Mouse (Mus musculus) stomach, embryonic 14.5 days (tissue): ENCODE results near the gene Hpse. TPM values are rescaled to one million over a fixed set of nuclear protein-coding genes. Genes with fewer than 3 reads are reported as not detected.
A peak's percentile ranks its signal among the peaks of the same experiment; 100 is the strongest.

Source experiments
- ATAC-seq: fragments of 200-750 bp; cut with Nextera tagmentation; 2 replicates; pipeline ENCODE4 v1.8.0; 2017; ENCODE audit warnings: low read depth, moderate TSS enrichment; ENCODE audit not compliant: insufficient number of reproducible peaks, insufficient read depth, low FRiP score
- H3K27ac ChIP-seq: fragments of 300-500 bp; sonication (generic); 2 replicates; pipeline ENCODE4 v1.5.1; 2014; ENCODE audit warnings: mild to moderate bottlenecking, low read length, moderate library complexity, mixed read lengths
- H3K27me3 ChIP-seq: fragments of 300-500 bp; sonication (generic); 2 replicates; pipeline ENCODE4 v1.6.1; 2014; ENCODE audit warnings: low read length, control low read depth, mixed read lengths; ENCODE audit not compliant: control insufficient read depth, insufficient read depth
- H3K36me3 ChIP-seq: fragments of 300-500 bp; sonication (generic); 2 replicates; pipeline ENCODE4 v1.6.1; 2014; ENCODE audit warnings: mild to moderate bottlenecking, control low read depth, low read length, moderate library complexity, mixed read lengths; ENCODE audit not compliant: control insufficient read depth, insufficient read depth
- H3K4me1 ChIP-seq: fragments of 300-500 bp; sonication (generic); 2 replicates; pipeline ENCODE4 v1.6.1; 2014; ENCODE audit warnings: low read length, control low read depth, mixed read lengths; ENCODE audit not compliant: control insufficient read depth, insufficient read depth
- H3K4me2 ChIP-seq: fragments of 300-500 bp; sonication (generic); replicated peaks from 2 replicates; pipeline ENCODE4 v1.6.1; 2014; ENCODE audit warnings: low read depth, low read length, control low read depth
- H3K4me3 ChIP-seq: fragments of 300-500 bp; sonication (generic); 2 replicates; pipeline ENCODE4 v1.5.1; 2014; ENCODE audit warnings: low read depth, low read length, control low read depth
- H3K9ac ChIP-seq: fragments of 300-500 bp; sonication (generic); replicated peaks from 2 replicates; pipeline ENCODE4 v1.6.1; 2014; ENCODE audit warnings: low read depth, mild to moderate bottlenecking, control low read depth, low read length, moderate library complexity, mixed read lengths
- H3K9me3 ChIP-seq: fragments of 300-500 bp; sonication (generic); 2 replicates; pipeline ENCODE4 v1.6.1; 2016; ENCODE audit warnings: low read depth, low read length, control low read depth; ENCODE audit not compliant: control insufficient read depth
- WGBS: fragments of 180-500 bp; shearing (Covaris S2); extraction: QIAGEN DNeasy Blood & Tissue Kit; methylation state at CpG from one replicate; pipeline ENCODE4 v1.1.7; 2014; 5-methylcytosine and 5-hydroxymethylcytosine counted together
- polyA plus RNA-seq: library from polyadenylated mRNA; unstranded; fragments of >200 nt; fragmentation: Nextera tagmentation; extraction: Ambion mirVana; gene quantifications from 2 replicates; pipeline ENCODE4 v1.2.1, GENCODE M21; 2014

Hpse gene
- polyA plus RNA-seq, 1 experiment from 2014 or later = 4.9 TPM

GRCm38 (mm10) chr5:100679911-100680541, 39.5 kb downstream of the Hpse start:
- WGBS = 70% methylated on average over 18 of the region's 18 CpGs
- H3K9me3 ChIP-seq = no peaks in the 10 kb centered on the region
- no peaks in the 10 kb centered on the region for H3K36me3 ChIP-seq
- no peaks in the 10 kb centered on the region for H3K4me1 ChIP-seq
- H3K9ac ChIP-seq = no peak overlapping the region
- no peak overlapping the region for H3K4me2 ChIP-seq
- H3K27me3 ChIP-seq = no peaks in the 10 kb centered on the region
- no peak for ATAC-seq
- no peak overlapping the region for H3K4me3 ChIP-seq
- no peak overlapping the region for H3K27ac ChIP-seq

- peaks cover 9% of the 10 kb centered on the region; the same call in 1 of the 2 replicates for H3K36me3 ChIP-seq
- peak within 1 kb of the TSS; percentile 71 for H3K4me2 ChIP-seq
- H3K4me1 ChIP-seq = peaks cover 13% of the 10 kb centered on the region; the same call in 1 of the 2 replicates
- no peaks in the 10 kb centered on the region for H3K9me3 ChIP-seq
- H3K27me3 ChIP-seq = no peaks in the 10 kb centered on the region
- peak within 1 kb of the TSS; percentile 80 for H3K4me3 ChIP-seq
- WGBS = 8% methylated on average over 17 of the region's 17 CpGs
- peak within 1 kb of the TSS; percentile 74 for H3K27ac ChIP-seq
- H3K9ac ChIP-seq = peak within 1 kb of the TSS; percentile 87
- peak; percentile 67; the same call in 1 of the 2 replicates for ATAC-seq
Observed at GRCm38 (mm10) chr5:100674711-100675376, 44.7 kb downstream of the Hpse start, which contains the start of gene Coq2. Gene Coq2 (minus strand): TSS chr5:100675140.

DNA sequence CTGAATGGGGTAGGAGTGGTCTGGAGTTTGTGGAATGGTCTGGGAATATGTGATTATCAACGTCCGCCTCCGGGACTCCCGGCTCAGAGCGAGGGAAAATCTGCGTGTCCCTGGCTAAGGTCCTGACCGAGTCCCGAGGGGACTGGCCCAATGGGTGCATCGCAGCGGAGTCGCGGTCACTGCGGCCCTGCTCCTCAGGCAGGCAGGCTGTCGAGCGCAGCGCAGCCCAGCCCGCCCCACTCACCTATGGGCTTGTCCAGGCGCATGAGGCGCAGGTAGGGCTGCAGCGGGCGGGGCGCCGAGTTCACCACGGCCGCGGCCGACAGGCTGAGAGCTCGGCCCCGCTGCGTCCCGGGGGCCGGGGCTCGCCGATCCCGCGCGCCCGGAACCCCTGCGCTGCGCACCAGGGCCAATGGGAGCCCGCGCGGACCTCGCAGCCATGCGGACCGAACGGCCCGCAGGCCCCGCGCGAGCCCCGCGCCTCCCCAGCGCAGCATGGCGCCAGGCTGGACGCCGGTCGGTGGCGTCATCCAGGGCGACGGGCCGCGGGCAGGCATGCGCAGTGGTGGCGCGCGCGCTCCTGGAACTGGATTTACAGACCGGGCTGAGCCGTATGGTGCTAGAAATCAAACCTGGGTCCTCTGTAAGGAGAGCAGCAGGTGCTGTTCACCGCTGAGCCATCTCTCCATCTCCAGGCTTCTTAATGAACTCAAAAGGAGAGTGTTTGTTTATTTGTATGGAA, 45.6 kb downstream of the Hpse start:
- ATAC-seq = peak; percentile 93

GRCm38 (mm10) chr5:100672403-100672802, 47.1 kb downstream of the Hpse start:
- H3K4me2 ChIP-seq = peak overlapping the region; percentile 71; the same call in 1 of the 2 replicates

More for the DNA sequence above, 45.6 kb downstream of the Hpse start:
- H3K36me3 ChIP-seq = peaks cover 10% of the 10 kb centered on the region; the same call in 1 of the 2 replicates
- H3K9ac ChIP-seq = peak overlapping the region; percentile 87
- H3K4me1 ChIP-seq = peaks cover 13% of the 10 kb centered on the region; the same call in 1 of the 2 replicates
- H3K27ac ChIP-seq = peak overlapping the region; percentile 74
- under 1% methylated on average over 71 of the region's 71 CpGs for WGBS
- peak overlapping the region; percentile 80 for H3K4me3 ChIP-seq
- peak overlapping the region; percentile 71 for H3K4me2 ChIP-seq
- no peaks in the 10 kb centered on the region for H3K9me3 ChIP-seq
- H3K27me3 ChIP-seq = no peaks in the 10 kb centered on the region

DNA sequence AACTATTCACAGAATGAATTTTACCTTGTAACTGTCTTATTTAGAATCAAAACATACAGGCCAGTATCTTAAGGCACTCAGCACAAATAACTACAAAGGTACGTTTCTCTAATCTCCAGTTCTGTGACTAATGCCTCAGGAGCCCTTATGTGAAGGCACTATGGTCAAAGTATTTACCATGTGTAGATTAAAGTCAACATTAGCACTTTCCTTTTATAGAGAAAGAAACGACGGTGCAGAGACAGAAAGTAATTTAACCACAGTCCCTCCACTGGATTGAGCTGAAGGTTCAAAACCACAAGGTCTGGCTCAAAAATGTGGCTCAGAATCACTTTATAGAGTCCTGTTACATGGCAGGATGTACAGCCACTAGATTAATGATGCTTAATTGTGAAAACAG, 47.6 kb downstream of the Hpse start:
- ATAC-seq = no peak
- Histone ChIP-seq H3K4me1 (peaks cover 13% of the 10 kb centered on the region; the same call in 1 of the 2 replicates), H3K9me3 (no peaks in the 10 kb centered on the region), H3K36me3 (peaks cover 10% of the 10 kb centered on the region; the same call in 1 of the 2 replicates), H3K9ac (no peak overlapping the region), H3K4me2 (0 out of 2 replicates have a peak overlapping the region, but pooled peaks have one; percentile 71), H3K4me3 (no peak overlapping the region), H3K27me3 (no peaks in the 10 kb centered on the region), H3K27ac (no peak overlapping the region)
- 62% methylated on average over 3 of the region's 3 CpGs for WGBS

More at GRCm38 (mm10) chr5:100672403-100672802, 47.1 kb downstream of the Hpse start:
- Histone ChIP-seq H3K9me3 (no peaks in the 10 kb centered on the region), H3K9ac (no peak overlapping the region), H3K4me1 (peaks cover 13% of the 10 kb centered on the region; the same call in 1 of the 2 replicates), H3K36me3 (peaks cover 10% of the 10 kb centered on the region; the same call in 1 of the 2 replicates), H3K4me3 (no peak overlapping the region), H3K27me3 (no peaks in the 10 kb centered on the region), H3K27ac (no peak overlapping the region)
- no peak for ATAC-seq
- WGBS = 69% methylated on average over 4 of the region's 4 CpGs

DNA sequence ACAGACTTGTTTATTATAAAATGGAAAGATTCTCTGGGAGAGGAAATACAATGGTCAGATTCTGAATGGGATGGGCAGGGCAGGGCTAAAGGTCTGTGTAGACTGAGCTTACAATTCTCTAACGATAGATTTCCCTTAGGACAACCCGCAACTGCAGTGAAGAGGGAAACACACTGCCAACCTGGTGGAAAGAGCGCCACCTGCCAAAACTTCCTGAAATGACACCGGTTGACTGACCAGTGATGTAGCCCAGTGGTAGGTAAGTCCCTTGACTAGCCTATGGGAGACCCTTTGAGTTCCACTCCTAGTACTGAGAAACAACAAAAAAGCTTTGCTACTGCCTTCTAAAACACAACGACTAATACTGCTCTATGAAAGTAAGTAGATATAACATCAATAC, 48.1 kb downstream of the Hpse start:
- Histone ChIP-seq H3K9me3 (no peaks in the 10 kb centered on the region), H3K4me1 (peaks cover 13% of the 10 kb centered on the region; the same call in 1 of the 2 replicates), H3K4me3 (no peak overlapping the region), H3K9ac (no peak overlapping the region), H3K4me2 (no peak overlapping the region), H3K27me3 (no peaks in the 10 kb centered on the region), H3K27ac (no peak overlapping the region), H3K36me3 (peaks cover 12% of the 10 kb centered on the region; the same call in 1 of the 2 replicates)
- no peak for ATAC-seq
- WGBS = 26% methylated on average over 5 of the region's 5 CpGs

- Histone ChIP-seq H3K4me3 (no peak overlapping the region), H3K9me3 (no peaks in the 10 kb centered on the region), H3K9ac (no peak overlapping the region), H3K27me3 (no peaks in the 10 kb centered on the region), H3K36me3 (peaks cover 31% of the 10 kb centered on the region), H3K4me2 (no peak overlapping the region), H3K27ac (no peak overlapping the region), H3K4me1 (no peaks in the 10 kb centered on the region)
- WGBS = 88% methylated on average over 1 of the region's 1 CpGs
- ATAC-seq = no peak
Observed at GRCm38 (mm10) chr5:100666965-100667364, 52.6 kb downstream of the Hpse start.

DNA sequence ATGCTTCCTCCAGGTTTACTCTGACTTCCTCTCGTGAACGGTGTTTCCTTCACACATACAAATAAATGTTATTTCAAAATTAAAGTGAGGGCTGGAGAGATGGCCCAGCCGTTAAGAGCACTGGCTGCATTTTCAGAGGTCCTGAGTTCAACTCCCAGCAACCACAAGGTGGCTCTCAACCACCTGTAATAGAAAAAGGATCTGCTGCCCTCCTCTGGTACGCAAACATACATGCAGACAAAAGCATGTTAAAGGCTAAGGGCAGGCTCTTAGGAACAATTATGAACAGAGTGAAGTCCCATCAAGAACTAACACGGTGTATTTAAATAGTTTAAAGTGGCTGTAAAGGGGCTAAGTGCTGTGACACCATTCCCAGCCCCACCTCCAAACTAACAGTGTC, 55.7 kb downstream of the Hpse start:
- Histone ChIP-seq H3K4me2 (no peak overlapping the region), H3K27ac (no peak overlapping the region), H3K36me3 (peaks cover 37% of the 10 kb centered on the region), H3K4me1 (no peaks in the 10 kb centered on the region), H3K9ac (no peak overlapping the region), H3K4me3 (no peak overlapping the region), H3K9me3 (no peaks in the 10 kb centered on the region), H3K27me3 (no peaks in the 10 kb centered on the region)
- peak; percentile 53; the same call in 1 of the 2 replicates for ATAC-seq
- 46% methylated on average over 5 of the region's 5 CpGs for WGBS
